Mouse (Mus musculus): Measurements from ENCODE around the gene Nfe2l1. TPM values are rescaled to one million over a fixed set of nuclear protein-coding genes. Genes with fewer than 3 reads are reported as not detected.
"Not testable (repeated sequence)": the region's sequence is repeated elsewhere in the genome, so short reads cannot be mapped to it uniquely, and the experiment has no call there.

Nfe2l1 gene
- polyA plus RNA-seq, 1 experiment from 2014 or later = 22.1 TPM

DNA sequence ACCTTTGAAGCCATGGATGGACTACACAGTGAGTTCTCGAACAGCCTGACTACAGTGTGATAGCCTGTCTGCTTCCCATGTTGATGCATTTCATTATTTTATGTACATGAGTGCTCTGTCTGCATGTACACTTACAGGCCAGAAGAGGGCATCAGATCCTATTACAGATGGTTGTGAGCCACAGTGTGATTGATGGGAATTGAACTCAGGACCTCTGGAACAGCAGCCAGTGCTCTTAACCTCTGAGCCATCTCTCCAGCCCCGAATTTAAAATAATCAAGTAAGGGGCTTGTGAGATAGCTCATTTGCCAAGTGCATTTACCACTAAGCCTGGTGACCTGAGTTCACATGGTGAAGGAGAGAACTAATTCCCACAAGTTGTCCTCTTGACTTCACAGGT, 48.3 kb downstream of the Nfe2l1 start:
- Histone ChIP-seq H3K4me3 (ENCODE audit: low read depth, low read length) (no peak overlapping the region), H3K4me2 (ENCODE audit: low read depth, low read length) (no peak overlapping the region), H3K27ac (ENCODE audit: low read depth) (no peak overlapping the region), H3K27me3 (ENCODE audit: insufficient read depth, low read length) (no peaks in the 10 kb centered on the region), H3K4me1 (ENCODE audit: insufficient read depth) (peaks cover 11% of the 10 kb centered on the region), H3K9me3 (ENCODE audit: low read length) (no peaks in the 10 kb centered on the region), H3K36me3 (replicated peaks; ENCODE audit: insufficient read depth, low read length) (no peaks in the 10 kb centered on the region), H3K9ac (replicated peaks) (no peak overlapping the region)
- ATAC-seq (no peak), DNase-seq (no peak)
- TF ChIP-seq CTCF (IDR thresholded peaks at IDR 0.05; ENCODE audit: low read depth) (peak; percentile 69), EP300 (IDR thresholded peaks at IDR 0.05; ENCODE audit: low read depth) (no peak)
- WGBS (ENCODE audit: insufficient replicate concordance) = 67% methylated on average over 2 of the region's 2 CpGs

DNA sequence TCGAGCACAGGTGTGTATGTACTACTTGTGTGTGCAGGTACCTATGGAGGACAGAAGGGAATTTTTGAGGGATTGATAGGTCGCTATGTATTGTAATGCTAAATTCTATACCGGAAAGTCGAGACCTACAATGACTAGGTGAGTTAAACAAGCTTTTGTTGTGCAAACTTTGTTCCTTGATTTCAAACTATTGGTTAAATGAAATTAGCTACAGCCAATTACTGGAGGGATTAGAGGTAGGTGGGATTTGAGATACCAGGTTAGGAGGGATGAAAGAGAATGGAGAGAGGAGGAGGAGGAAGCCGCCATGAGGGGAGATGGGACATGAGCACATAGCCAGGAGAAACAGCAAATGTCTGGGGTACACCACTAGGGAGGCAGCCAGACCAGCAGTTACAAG, 49.5 kb downstream of the Nfe2l1 start:
- no peak overlapping the region for H3K9ac ChIP-seq (replicated peaks)
- no peak for ATAC-seq
- no peaks in the 10 kb centered on the region for H3K27me3 ChIP-seq (ENCODE audit: insufficient read depth, low read length)
- no peak for DNase-seq
- H3K9me3 ChIP-seq (ENCODE audit: low read length) = no peaks in the 10 kb centered on the region
- H3K27ac ChIP-seq (ENCODE audit: low read depth) = no peak overlapping the region
- no peaks in the 10 kb centered on the region for H3K36me3 ChIP-seq (replicated peaks; ENCODE audit: insufficient read depth, low read length)
- no peak overlapping the region for H3K4me2 ChIP-seq (ENCODE audit: low read depth, low read length)
- no peak overlapping the region for H3K4me3 ChIP-seq (ENCODE audit: low read depth, low read length)
- peaks cover 15% of the 10 kb centered on the region for H3K4me1 ChIP-seq (ENCODE audit: insufficient read depth)
- 77% methylated on average over 5 of the region's 5 CpGs for WGBS (ENCODE audit: insufficient replicate concordance)
- TF ChIP-seq CTCF (IDR thresholded peaks at IDR 0.05; ENCODE audit: low read depth) (no peak), EP300 (IDR thresholded peaks at IDR 0.05; ENCODE audit: low read depth) (no peak)

- Histone ChIP-seq H3K4me1 (ENCODE audit: insufficient read depth) (peaks cover 15% of the 10 kb centered on the region), H3K4me2 (ENCODE audit: low read depth, low read length) (peak overlapping the region; percentile 72), H3K4me3 (ENCODE audit: low read depth, low read length) (peak overlapping the region; percentile 73), H3K9ac (replicated peaks) (peak overlapping the region; percentile 23), H3K27ac (ENCODE audit: low read depth) (peak overlapping the region; percentile 36)
- H3K36me3 ChIP-seq (replicated peaks; ENCODE audit: insufficient read depth, low read length); ATAC-seq; H3K9me3 ChIP-seq (ENCODE audit: low read length); H3K27me3 ChIP-seq (ENCODE audit: insufficient read depth, low read length); DNase-seq: not testable (repeated sequence)
- 58% methylated on average over 10 of the region's 10 CpGs for WGBS (ENCODE audit: insufficient replicate concordance)
These were observed 51.6 kb downstream of the Nfe2l1 start for GRCm38 (mm10) chr11:96778061-96778627.

- Histone ChIP-seq H3K4me3 (ENCODE audit: low read depth, low read length) (peak within 1 kb of the TSS; percentile 73), H3K4me2 (ENCODE audit: low read depth, low read length) (peak within 1 kb of the TSS; percentile 72), H3K9ac (replicated peaks) (peak within 1 kb of the TSS; percentile 64), H3K36me3 (replicated peaks; ENCODE audit: insufficient read depth, low read length) (peaks cover 9% of the 10 kb centered on the region), H3K4me1 (ENCODE audit: insufficient read depth) (peaks cover 15% of the 10 kb centered on the region), H3K27ac (ENCODE audit: low read depth) (peak within 1 kb of the TSS; percentile 36), H3K27me3 (ENCODE audit: insufficient read depth, low read length) (no peaks in the 10 kb centered on the region), H3K9me3 (ENCODE audit: low read length) (no peaks in the 10 kb centered on the region)
- ATAC-seq (peak; percentile 100), DNase-seq (peak; percentile 100)
- WGBS (ENCODE audit: insufficient replicate concordance) = 1% methylated on average over 57 of the region's 59 CpGs
- TF ChIP-seq CTCF (IDR thresholded peaks at IDR 0.05; ENCODE audit: low read depth) = peak; percentile 91
- TF ChIP-seq EP300 (IDR thresholded peaks at IDR 0.05; ENCODE audit: low read depth) = peak; percentile 71; the same call in 1 of the 2 replicates
These were observed 52.5 kb downstream of the Nfe2l1 start, which contains the start of gene Snx11 for GRCm38 (mm10) chr11:96776968-96777962. Gene Snx11, minus strand, starts transcription at chr11:96777559.

- H3K9ac ChIP-seq (replicated peaks) = peak overlapping the region; percentile 64; the same call in 1 of the 2 replicates
These were observed 53.7 kb downstream of the Nfe2l1 start for GRCm38 (mm10) chr11:96776068-96776467.

GRCm38 (mm10) chr11:96775665-96776064, 54.1 kb downstream of the Nfe2l1 start:
- Histone ChIP-seq H3K36me3 (replicated peaks; ENCODE audit: insufficient read depth, low read length) (peaks cover 24% of the 10 kb centered on the region), H3K27ac (ENCODE audit: low read depth) (no peak overlapping the region; the same call in 1 of the 2 replicates), H3K4me3 (ENCODE audit: low read depth, low read length) (no peak overlapping the region), H3K4me1 (ENCODE audit: insufficient read depth) (peaks cover 15% of the 10 kb centered on the region), H3K9ac (replicated peaks) (no peak overlapping the region), H3K27me3 (ENCODE audit: insufficient read depth, low read length) (no peaks in the 10 kb centered on the region), H3K4me2 (ENCODE audit: low read depth, low read length) (peak overlapping the region; percentile 72; the same call in 1 of the 2 replicates), H3K9me3 (ENCODE audit: low read length) (no peaks in the 10 kb centered on the region)
- no peak for DNase-seq
- TF ChIP-seq EP300 (IDR thresholded peaks at IDR 0.05; ENCODE audit: low read depth) = no peak
- TF ChIP-seq CTCF (IDR thresholded peaks at IDR 0.05; ENCODE audit: low read depth) = no peak
- ATAC-seq = no peak
- 69% methylated on average over 7 of the region's 7 CpGs for WGBS (ENCODE audit: insufficient replicate concordance)

More at GRCm38 (mm10) chr11:96776068-96776467, 53.7 kb downstream of the Nfe2l1 start:
- ATAC-seq = no peak
- Histone ChIP-seq H3K9me3 (ENCODE audit: low read length) (no peaks in the 10 kb centered on the region), H3K27me3 (ENCODE audit: insufficient read depth, low read length) (no peaks in the 10 kb centered on the region), H3K36me3 (replicated peaks; ENCODE audit: insufficient read depth, low read length) (peaks cover 20% of the 10 kb centered on the region), H3K27ac (ENCODE audit: low read depth) (no peak overlapping the region; the same call in 1 of the 2 replicates), H3K4me1 (ENCODE audit: insufficient read depth) (peaks cover 15% of the 10 kb centered on the region), H3K4me2 (ENCODE audit: low read depth, low read length) (peak overlapping the region; percentile 72), H3K4me3 (ENCODE audit: low read depth, low read length) (no peak overlapping the region)
- TF ChIP-seq CTCF (IDR thresholded peaks at IDR 0.05; ENCODE audit: low read depth) = peak; percentile 33; the same call in 1 of the 2 replicates
- no peak for TF ChIP-seq EP300 (IDR thresholded peaks at IDR 0.05; ENCODE audit: low read depth)
- 54% methylated on average over 3 of the region's 3 CpGs for WGBS (ENCODE audit: insufficient replicate concordance)
- DNase-seq = no peak

Data from liver, postnatal 0 days (tissue).